Mouse (Mus musculus) heart, adult 9 months (tissue): ENCODE results near the gene Gsk3b.
"Not testable (repeated sequence)": the region's sequence is repeated elsewhere in the genome, so short reads cannot be mapped to it uniquely, and the experiment has no call there.

Experiments
- DNase-seq, 2 experiments: peaks; one replicate each; pipeline ENCODE4 v3.0.0; 2022; ENCODE audit warnings: low spot score in 2 of 2

Gene Gsk3b

DNA sequence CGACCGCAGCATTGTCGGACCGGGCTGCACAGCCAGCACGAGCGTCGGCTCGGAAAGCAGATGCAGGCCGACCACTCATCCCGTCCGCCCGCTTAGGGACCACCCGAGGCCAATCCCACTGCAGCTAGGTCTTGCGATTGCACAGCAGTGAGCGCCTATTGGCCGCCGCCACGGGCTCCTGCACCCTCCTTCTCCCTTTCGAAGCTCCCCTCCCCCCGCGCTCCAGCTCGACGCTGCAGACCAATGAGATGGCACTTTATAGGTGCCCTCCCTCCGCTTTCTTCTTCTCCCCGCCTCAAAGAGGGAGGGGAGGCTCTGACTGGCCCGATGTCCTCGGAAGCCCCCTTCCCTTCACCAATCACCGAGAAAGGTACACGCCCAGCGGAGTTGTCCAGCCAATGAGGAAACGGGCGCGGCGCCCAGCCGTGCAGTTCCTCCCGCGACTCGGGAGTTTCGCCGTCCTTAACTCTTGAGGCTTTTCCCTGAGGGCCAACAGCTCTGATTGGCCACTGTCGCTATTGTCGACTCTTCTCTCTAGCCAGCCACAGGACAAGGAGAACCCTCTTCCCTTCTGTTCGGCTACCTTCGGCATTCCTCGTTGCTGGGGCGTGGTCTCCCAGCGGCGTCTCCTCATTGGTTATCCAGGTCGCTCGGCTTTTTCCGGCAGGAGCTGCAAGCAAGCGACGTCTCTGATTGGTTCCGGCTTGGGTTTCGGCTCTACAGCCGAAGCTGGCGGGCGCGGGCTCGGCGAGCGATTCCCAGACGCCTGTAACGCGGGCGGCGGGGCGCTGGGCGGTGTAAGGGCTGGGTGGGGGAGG is at the start of gene Gsk3b:
Gene Gsk3b, plus strand, starts transcription at position 373 of the 818 bp plus-strand sequence.
- DNase-seq = peak; percentile 100

- DNase-seq = no peak
Observed at GRCm38 (mm10) chr16:38042160-38042559, 46.6 kb upstream of the Gsk3b start.

DNA sequence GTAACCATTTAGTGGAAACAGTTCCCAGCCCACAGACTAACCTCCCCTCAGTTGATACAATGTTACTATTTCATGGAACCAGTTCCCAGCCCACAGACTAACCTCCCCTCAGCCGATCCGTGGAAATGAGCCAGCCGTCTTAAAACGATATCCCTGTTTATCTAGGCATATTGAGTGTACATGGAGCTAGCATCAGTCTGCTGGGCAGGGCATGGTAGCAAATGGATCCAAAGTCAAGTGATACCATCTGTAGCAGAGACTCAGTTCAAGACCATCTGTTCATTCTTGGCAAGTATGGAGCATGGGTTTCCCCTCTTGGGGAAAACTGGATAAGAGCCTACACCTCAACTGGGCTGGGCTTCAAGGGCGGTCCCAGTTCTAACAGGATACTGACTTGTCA is 44.2 kb upstream of the Gsk3b start:
- peak; percentile 6 to 21 for DNase-seq

DNA sequence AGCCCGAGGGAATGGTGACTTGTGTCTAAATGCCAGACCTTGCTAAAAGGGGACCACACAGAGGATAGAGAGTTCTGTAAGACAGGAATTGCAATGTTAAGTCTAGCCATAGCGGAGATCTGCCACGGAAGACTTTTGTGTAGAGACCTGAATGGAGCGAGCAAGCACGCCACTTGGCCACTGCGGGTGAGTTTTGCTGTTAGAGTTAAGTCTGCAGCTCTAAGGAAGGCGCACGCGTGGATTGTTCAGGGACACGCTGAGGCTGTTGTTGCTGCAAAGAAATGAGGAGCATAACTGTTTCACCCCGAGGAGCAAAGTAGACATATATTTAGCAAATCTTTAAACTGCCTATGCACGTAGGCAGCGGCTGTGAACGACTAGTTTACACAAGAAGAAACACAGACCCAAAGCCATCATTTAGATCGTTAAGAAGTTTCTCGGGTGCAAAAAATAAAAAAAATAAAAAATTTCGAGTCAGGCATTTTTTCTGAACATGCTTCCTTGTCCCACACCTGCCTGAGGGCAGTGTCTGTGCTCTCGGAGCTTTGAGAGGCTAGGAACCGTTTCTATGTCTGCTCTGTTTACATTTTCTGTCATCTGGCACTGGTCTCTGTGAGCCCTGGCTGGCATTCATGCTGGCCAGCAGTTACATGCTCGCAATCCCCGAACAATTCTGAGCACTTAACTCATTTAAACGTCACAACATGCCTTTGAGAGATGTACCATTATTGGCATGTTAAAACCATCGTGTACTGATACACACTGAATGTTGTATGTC is 40.8 kb upstream of the Gsk3b start:
- no peak for DNase-seq

DNA sequence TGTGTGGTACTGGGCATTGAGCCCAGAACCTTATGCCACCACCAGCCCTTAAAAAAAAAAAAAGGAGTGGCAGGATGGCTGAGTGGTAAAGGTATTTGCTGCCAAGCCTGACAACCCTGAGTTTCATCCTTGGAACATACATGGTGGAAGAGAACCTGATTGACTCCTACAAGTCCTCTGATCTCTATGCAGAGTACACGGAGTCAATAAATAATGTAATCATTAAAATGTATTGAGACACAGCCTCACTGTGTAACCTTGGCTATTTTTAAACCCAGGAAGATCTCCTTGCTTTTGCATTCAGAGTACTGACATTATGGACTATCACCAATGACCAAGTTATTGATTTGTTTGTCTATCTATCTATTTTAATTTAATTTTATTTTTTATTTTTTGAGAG is 30.9 kb upstream of the Gsk3b start:
- DNase-seq = no peak

GRCm38 (mm10) chr16:38058836-38059235 is 30.0 kb upstream of the Gsk3b start:
- no peak for DNase-seq

DNA sequence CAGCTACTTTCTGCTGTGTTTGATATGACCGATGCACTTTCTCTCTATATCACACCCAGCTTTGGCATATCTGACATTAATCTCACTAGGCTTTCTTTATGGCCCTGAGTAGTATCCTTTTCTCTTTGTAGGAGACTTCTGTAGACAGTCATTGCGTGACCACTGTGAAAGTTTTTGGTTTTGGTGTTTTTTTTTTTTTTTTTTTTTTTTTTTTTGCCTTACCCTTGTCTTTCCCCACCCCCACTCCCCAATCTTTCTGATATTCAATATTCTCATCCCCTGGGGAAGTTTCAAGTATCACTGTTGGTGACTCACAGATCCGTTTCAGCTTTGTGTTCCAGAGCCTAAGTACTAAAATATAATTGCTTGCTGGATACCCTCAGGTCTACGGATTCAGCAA is 29.2 kb upstream of the Gsk3b start:
- DNase-seq = no peak

- not testable (repeated sequence) for DNase-seq
Observed at GRCm38 (mm10) chr16:38073859-38074631, 14.8 kb upstream of the Gsk3b start.

DNA sequence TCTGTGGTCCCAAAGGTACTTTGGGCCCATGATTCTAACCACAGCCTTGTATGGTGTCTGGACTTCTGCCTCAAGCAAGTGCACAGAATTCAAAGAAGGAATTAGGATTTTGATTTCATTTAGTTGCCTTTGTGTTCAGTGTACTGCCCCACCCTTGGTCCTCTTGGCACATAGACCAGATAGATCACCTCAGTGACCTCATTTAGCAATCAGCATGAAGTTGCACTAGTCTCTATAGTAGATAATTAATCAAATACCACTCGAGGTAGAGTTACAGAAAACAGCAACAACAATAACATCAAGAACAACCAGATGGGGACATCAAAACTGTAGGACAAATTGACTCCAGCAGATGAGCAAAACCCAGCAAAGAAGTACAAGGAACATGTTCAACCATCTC is 8.6 kb upstream of the Gsk3b start:
- no peak for DNase-seq

DNA sequence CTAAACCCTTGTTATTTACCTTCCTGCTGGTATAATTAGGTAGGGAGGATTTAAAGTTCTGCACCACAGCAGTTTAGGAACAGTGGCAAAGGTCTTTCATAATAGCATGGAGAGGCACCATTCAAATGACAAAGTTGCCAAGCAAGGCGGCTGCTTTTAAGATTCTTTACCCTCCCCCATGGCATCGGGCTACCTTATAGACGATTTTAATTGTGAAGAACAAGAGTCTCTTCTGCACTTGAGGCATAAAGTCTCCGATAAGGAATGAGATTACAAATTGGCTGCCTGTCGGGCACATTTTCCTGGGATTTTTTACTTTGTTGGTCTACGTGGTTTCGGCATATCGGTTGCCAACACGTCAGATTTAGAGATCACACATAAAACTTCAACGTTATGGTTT is 1.6 kb upstream of the Gsk3b start:
- no peak for DNase-seq

DNA sequence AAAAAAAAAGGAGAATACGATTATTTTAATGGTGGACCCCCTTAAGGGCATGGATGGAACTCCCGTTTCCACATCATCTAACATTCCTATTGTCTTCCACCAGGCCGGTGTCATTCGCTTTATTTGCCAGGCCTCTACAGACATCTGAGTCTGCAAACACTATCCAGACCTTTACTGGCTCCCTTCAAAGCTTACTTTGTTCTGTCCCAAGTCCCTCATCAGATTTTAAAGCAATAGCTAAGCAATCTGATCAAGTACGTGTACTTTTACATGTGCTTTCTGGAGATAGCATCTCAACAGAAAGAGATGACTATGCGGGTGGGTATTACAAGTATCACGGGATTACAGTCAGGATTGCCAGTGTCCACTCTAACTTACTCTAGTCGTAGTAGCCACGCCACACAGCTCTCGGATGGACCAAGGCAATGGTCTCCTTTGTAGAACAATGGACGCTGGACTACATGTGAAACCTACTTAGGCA is 1.1 kb upstream of the Gsk3b start:
- DNase-seq = no peak

- DNase-seq = no peak
Observed at GRCm38 (mm10) chr16:38088126-38088628, 624 bp upstream of the Gsk3b start.

DNA sequence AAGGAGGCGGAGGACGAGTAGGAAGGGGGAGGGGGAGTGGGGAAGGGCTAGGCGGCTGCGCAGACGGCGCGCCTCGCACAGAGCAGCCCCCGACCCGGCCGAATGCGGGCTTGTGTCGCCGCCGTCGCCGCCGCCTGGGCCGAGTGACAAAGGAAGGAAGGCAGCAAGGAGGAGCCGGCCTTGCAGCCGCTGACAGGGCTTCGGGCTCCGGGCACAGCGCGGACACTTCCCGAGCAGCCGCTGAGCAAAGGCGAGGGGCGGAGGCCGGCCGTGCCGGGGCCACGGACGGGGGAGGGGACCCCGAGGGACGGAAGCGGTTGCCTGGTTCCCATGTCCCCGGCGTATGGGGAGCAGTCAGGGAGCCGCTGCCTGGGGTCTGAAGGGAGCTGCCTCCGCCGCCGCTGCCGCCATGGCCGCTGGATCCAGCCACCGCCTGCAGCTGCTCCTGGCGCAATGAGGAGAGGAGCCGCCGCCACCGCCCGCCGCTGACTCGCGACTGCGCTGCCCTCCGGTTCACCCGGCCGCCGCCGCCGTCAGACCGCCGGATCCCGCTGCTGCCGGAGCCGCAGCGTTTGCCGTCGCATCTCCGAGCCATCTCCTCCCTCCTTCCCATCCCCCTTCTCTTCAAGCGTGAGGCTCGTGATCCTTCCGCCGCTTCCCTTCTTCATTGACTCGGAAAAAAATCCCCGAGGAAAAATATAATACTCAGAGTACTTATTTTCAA is 808 bp downstream of the Gsk3b start:
- no peak for DNase-seq

- no peak for DNase-seq
Observed at GRCm38 (mm10) chr16:38090341-38091005, 1.7 kb downstream of the Gsk3b start.

- no peak for DNase-seq
Observed at GRCm38 (mm10) chr16:38091041-38091440, 2.2 kb downstream of the Gsk3b start.

DNA sequence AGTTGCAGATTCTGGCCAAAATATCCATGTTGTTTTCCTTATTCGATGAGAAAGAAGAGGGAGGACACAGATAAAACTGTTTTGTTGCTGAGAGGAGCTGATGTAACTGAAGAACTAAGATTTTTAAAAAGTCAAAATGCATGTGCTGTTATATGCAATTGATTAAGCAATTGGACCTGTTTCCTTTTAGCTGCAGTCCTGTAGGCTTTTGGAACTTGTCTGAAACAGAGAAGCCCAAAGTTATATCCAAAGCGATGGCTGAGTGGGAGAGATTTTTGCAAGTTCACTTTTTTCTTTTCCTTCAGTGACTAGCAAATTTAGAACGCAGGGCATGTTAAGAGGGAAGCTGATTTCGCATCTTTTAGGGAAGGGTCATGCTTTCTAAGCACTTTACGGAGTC is 2.9 kb downstream of the Gsk3b start:
- no peak for DNase-seq

DNA sequence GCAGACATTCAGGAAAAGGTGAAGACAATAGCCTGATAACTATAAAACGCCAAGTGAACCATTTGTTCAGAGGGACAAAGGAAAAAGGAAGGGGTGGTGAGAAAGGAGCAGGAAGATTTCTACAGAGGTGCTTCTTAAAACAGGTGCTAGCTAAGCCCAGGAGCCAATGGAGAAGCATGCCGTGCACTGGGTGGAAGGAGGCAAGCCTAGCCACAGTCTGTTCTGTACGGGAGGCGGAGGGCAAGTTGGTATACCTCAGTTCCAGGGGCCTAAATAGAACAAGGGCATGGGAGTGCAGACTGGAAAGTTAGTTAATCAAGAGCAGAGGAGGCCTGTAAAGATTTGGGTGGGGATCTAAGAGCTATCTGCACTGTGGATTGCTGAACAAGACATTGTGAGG is 3.8 kb downstream of the Gsk3b start:
- peak in 1 of 2 experiments; percentile 24 for DNase-seq

- DNase-seq = no peak
Observed at GRCm38 (mm10) chr16:38095181-38095851, 6.5 kb downstream of the Gsk3b start.

DNA sequence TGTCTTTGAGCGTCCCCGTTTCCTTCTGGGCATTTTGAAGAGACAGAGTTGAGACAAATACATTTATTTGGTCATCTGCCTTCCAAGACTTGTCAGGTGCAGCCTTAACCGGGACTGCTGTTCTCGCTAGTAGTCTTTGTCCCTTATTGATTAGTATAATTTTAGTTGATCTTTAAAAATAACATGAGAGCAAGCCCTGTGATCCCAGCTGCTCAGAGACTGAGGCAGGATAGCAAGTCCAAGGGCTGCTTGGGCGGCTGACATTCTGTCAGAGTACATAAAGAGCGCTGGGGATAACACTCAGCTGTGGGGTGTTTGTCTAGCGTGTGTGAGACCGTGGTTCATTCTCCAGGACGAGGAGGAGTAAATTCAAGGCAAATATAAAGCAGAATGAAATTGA is 8.7 kb downstream of the Gsk3b start:
- no peak for DNase-seq

GRCm38 (mm10) chr16:38099325-38099724 is 10.5 kb downstream of the Gsk3b start:
- no peak for DNase-seq
